Mouse (Mus musculus) liver, adult 2 months (tissue): Measurements from ENCODE around the gene H2-M10.5.
"Not testable (repeated sequence)": the region's sequence is repeated elsewhere in the genome, so short reads cannot be mapped to it uniquely, and the experiment has no call there.

Source experiments
- CTCF ChIP-seq: fragments of 200-500 bp; IDR thresholded peaks from 2 replicates; pipeline ENCODE4 v1.5.1; 2011; ENCODE audit warnings: low read depth, low read length, control low read depth
- POLR2A ChIP-seq: fragments of 200-500 bp; IDR thresholded peaks from 2 replicates; pipeline ENCODE4 v1.6.1; 2011; ENCODE audit warnings: low read length, control low read depth; ENCODE audit not compliant: insufficient read depth; ENCODE audit errors: extremely low read depth

- not testable (repeated sequence) for TF ChIP-seq POLR2A, CTCF
These were observed 27.3 kb downstream of the H2-M10.5 start for GRCm38 (mm10) chr17:36799921-36800462.
